Mouse (Mus musculus) C2C12 (cell line): ENCODE results near the gene Rbl1.

Experiments used
- CEBPB ChIP-seq: IDR thresholded peaks from one replicate; pipeline ENCODE4 v1.6.1; 2011; ENCODE audit warnings: low read depth, mild to moderate bottlenecking, control low read depth, moderate library complexity
- CTCF ChIP-seq: IDR thresholded peaks from one replicate; pipeline ENCODE4 v1.5.1; 2011; ENCODE audit not compliant: control insufficient read depth, insufficient read depth, insufficient read length
- MYOD1 ChIP-seq: IDR thresholded peaks from one replicate; pipeline ENCODE4 v1.6.1; 2011; ENCODE audit warnings: low read depth; ENCODE audit not compliant: control insufficient read depth, insufficient read length
- USF1 ChIP-seq: IDR thresholded peaks from one replicate; pipeline ENCODE4 v1.6.1; 2011; ENCODE audit warnings: low read depth, mild to moderate bottlenecking, control low read depth, moderate library complexity

DNA sequence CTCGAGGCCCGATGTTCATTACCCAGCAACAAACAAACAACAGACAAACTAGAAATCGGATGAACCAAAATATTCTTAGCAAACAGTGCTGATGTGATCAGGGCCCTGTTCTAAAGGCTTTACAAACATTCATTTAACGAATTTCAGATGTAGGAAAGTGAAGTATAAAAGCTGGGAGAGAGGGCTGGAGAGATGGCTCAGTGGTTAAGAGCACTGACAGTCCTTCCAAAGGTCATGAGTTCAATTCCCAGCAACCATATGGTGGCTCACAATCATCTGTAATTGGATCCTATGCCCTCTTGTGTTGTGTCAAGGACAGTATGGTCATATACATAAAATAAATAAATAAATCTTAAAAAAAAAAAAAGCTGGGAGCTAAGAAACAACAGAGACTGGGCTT lies 68.2 kb downstream of the Rbl1 start:
- TF ChIP-seq CTCF (no peak), USF1 (no peak), MYOD1 (no peak), CEBPB (no peak)
